Mouse (Mus musculus) heart, adult 2 months (tissue): ENCODE measurements at regions not wholly inside any gene's neighbourhood (a gene's known extent, or its start where the extent isn't known, plus 50 kb on each side); places are given as distances from the start of the nearest gene placed in this dataset.

Experiments used
- DNase-seq, 2 experiments: peaks; one replicate each; pipeline ENCODE4 v3.0.0; 2021
- H3K27ac ChIP-seq: fragments of 200-600 bp; 2 replicates; pipeline ENCODE4 v1.8.1; 2022
- H3K27me3 ChIP-seq: fragments of 200-500 bp; 2 replicates; pipeline ENCODE4 v1.6.1; 2012; ENCODE audit warnings: mild to moderate bottlenecking, low read length, inconsistent platforms, mixed read lengths; ENCODE audit not compliant: control insufficient read depth, insufficient read depth
- H3K36me3 ChIP-seq: fragments of 200-500 bp; 2 replicates; pipeline ENCODE4 v1.6.1; 2012; ENCODE audit warnings: low read length, inconsistent platforms; ENCODE audit not compliant: control insufficient read depth, insufficient read depth
- H3K4me1 ChIP-seq: fragments of 200-500 bp; 2 replicates; pipeline ENCODE4 v1.6.1; 2011; ENCODE audit warnings: low read length; ENCODE audit not compliant: control insufficient read depth, insufficient read depth
- H3K4me3 ChIP-seq: fragments of 200-600 bp; 2 replicates; pipeline ENCODE4 v1.8.1; 2022
- H3K79me2 ChIP-seq: fragments of 200-500 bp; replicated peaks from 2 replicates; pipeline ENCODE4 v1.6.1; 2012; ENCODE audit warnings: mild to moderate bottlenecking, inconsistent platforms, low read length, moderate library complexity, mixed read lengths; ENCODE audit not compliant: control insufficient read depth, insufficient read depth
- H3K9ac ChIP-seq: fragments of 200-500 bp; 2 replicates; pipeline ENCODE4 v1.6.1; 2012; ENCODE audit warnings: low read depth, mild to moderate bottlenecking, control low read depth, inconsistent platforms, low read length, mixed read lengths
- CTCF ChIP-seq: fragments of 200-600 bp; IDR thresholded peaks from 2 replicates; pipeline ENCODE4 v1.8.1; 2022; ENCODE audit warnings: antibody characterized with exemption, mild to moderate bottlenecking, moderate library complexity
- EP300 ChIP-seq: fragments of 200-500 bp; IDR thresholded peaks from 2 replicates; pipeline ENCODE4 v1.6.1; 2011; ENCODE audit warnings: low read depth, low read length, control low read depth; ENCODE audit not compliant: insufficient read depth
- POLR2A ChIP-seq: fragments of 200-500 bp; IDR thresholded peaks from 2 replicates; pipeline ENCODE4 v1.6.1; 2011; ENCODE audit warnings: mild to moderate bottlenecking, low read depth, low read length, control low read depth; ENCODE audit not compliant: insufficient read depth
- WGBS: fragments of 180-500 bp; shearing (Covaris S2); methylation state at CpG from one replicate; pipeline ENCODE4 v1.1.7; 2018; 5-methylcytosine and 5-hydroxymethylcytosine counted together
- intact Hi-C: fragments of 180-260 bp; cut with DNase I; formaldehyde crosslinking; loops from one replicate; pipeline ENCODE4 v1.15.1; 2025

- Histone ChIP-seq H3K36me3 (no peaks in the 10 kb centered on the region), H3K9ac (no peak overlapping the region), H3K79me2 (no peaks in the 10 kb centered on the region), H3K4me3 (no peak overlapping the region), H3K27ac (no peak overlapping the region), H3K4me1 (no peaks in the 10 kb centered on the region), H3K27me3 (no peaks in the 10 kb centered on the region)
- 55% methylated on average over 2 of the region's 2 CpGs for whole genome bisulfite sequencing
- no peak for TF ChIP-seq POLR2A
- no peak for TF ChIP-seq EP300
- TF ChIP-seq CTCF = no peak
- no peak for DNase-seq
- intact Hi-C loops = no loop called here
Observed at GRCm38 (mm10) chr2:7778610-7779009, 269.2 kb upstream of the Celf2 start.

DNA sequence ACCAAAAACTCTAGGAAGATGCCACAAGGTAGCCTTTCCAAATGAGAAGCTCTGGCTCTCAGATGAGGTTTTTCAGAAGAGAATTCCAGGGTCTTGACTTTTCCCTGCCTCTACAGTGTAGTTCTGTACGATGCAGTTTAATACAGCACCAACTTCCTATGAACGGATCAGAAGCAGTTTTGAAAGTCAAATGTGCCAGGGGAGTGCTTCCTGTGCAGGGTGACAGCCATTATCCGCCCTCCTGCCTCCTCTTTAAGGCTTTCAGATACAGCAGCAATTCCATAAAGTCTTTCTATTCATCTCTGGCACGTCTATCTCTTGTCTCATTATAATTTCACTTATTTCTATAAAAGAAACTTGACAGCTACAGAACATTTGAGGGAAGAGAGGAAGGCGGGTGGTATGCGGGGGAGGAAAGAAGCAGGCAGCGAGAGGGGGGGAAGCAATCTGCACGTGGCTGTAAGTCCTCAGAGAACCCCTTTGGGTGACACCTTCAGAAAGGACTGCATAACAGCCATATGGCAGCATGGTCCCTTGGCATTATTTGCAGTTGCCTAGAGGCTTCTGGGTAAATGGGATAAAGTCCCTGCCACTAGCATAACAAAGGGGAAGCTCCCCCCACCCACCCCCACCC lies 224.9 kb upstream of the Celf2 start:
- no peaks in the 10 kb centered on the region for H3K36me3 ChIP-seq
- no peak overlapping the region for H3K4me3 ChIP-seq
- WGBS = 38% methylated on average over 8 of the region's 8 CpGs
- H3K27me3 ChIP-seq = no peaks in the 10 kb centered on the region
- no peak for TF ChIP-seq EP300
- no peak for TF ChIP-seq POLR2A
- TF ChIP-seq CTCF = no peak
- H3K27ac ChIP-seq = no peak overlapping the region
- H3K9ac ChIP-seq = no peak overlapping the region
- no peaks in the 10 kb centered on the region for H3K79me2 ChIP-seq
- intact Hi-C loops = no loop called here
- no peaks in the 10 kb centered on the region for H3K4me1 ChIP-seq
- no peak for DNase-seq

GRCm38 (mm10) chr2:7730960-7731359 lies 221.6 kb upstream of the Celf2 start:
- TF ChIP-seq POLR2A (no peak), CTCF (no peak), EP300 (no peak)
- H3K36me3 ChIP-seq = no peaks in the 10 kb centered on the region
- H3K27me3 ChIP-seq = no peaks in the 10 kb centered on the region
- no peaks in the 10 kb centered on the region for H3K79me2 ChIP-seq
- H3K4me1 ChIP-seq = no peaks in the 10 kb centered on the region
- WGBS = 96% methylated on average over 1 of the region's 1 CpGs
- no peak for DNase-seq
- H3K27ac ChIP-seq = no peak overlapping the region
- H3K9ac ChIP-seq = no peak overlapping the region
- H3K4me3 ChIP-seq = no peak overlapping the region
- intact Hi-C loops = no loop called here

DNA sequence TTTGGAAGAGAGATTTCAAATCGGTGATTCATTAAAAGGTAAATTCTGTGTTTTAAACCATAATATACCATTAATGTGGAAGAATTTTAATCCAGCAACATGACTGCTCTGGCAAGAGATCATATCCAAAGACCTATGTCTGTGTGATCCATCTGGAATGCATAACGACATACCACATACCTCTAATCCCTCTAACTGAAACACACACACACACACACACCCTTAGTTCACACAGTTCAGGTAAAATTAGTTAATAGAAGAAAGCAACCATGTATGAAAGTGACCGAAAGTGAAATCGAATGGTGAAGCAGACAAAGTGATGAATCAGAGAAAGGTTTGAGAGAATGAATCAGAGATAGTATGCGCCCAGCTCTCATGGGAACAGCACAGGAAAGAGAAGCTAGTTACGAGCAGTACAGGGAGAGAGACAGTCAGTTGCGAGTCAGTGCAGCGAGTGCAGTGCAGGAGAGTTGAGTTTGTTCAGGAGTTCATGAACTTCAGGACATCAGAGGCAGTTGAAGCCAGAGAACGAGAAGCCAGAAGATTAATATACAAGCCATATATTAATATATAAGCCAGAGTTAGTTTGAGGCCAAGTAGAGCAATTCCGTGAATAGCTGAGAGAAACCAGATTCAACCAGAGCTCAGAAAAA lies 213.0 kb upstream of the Celf2 start:
- no peak overlapping the region for H3K27ac ChIP-seq
- DNase-seq = no peak
- H3K79me2 ChIP-seq = no peaks in the 10 kb centered on the region
- no peaks in the 10 kb centered on the region for H3K4me1 ChIP-seq
- H3K36me3 ChIP-seq = no peaks in the 10 kb centered on the region
- 81% methylated on average over 10 of the region's 10 CpGs for WGBS
- intact Hi-C loops = no loop called here
- no peak overlapping the region for H3K4me3 ChIP-seq
- H3K27me3 ChIP-seq = no peaks in the 10 kb centered on the region
- TF ChIP-seq EP300 = no peak
- TF ChIP-seq POLR2A = no peak
- TF ChIP-seq CTCF = no peak
- H3K9ac ChIP-seq = no peak overlapping the region

DNA sequence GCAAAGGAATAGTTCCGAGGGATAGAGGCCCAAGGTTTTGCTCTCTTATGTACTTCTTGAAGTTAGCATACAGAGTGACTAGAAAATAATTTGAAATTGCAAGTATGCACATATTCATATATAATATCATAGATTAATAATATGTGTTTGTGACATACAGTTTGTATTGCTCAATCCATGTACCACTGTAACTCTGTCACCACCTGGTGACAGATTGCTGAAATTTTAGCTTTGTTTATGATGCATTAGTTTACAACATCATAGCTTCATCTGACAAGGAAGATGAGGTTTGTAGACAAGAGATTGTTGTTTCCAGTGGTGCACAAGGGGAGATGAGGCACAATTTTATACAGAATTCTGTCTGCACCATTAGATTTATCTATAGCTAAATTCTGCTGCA lies 201.7 kb upstream of the Celf2 start:
- no peak overlapping the region for H3K27ac ChIP-seq
- intact Hi-C loops = loop anchor here (10.0 kb wide), 1 partner anchor 1276 kb away; no protein-coding TSS in a partner anchor
- TF ChIP-seq CTCF (peak; percentile 62), POLR2A (no peak), EP300 (no peak)
- H3K9ac ChIP-seq = no peak overlapping the region
- H3K4me3 ChIP-seq = no peak overlapping the region
- 79% methylated on average over 1 of the region's 1 CpGs for WGBS
- H3K79me2 ChIP-seq = no peaks in the 10 kb centered on the region
- H3K27me3 ChIP-seq = no peaks in the 10 kb centered on the region
- no peak for DNase-seq
- H3K4me1 ChIP-seq = no peaks in the 10 kb centered on the region
- no peaks in the 10 kb centered on the region for H3K36me3 ChIP-seq

- intact Hi-C loops = loop anchor here (10.0 kb wide), 1 partner anchor 1276 kb away; no protein-coding TSS in a partner anchor
- Histone ChIP-seq H3K4me3 (no peak overlapping the region), H3K27me3 (no peaks in the 10 kb centered on the region), H3K4me1 (no peaks in the 10 kb centered on the region), H3K9ac (no peak overlapping the region), H3K36me3 (no peaks in the 10 kb centered on the region), H3K79me2 (no peaks in the 10 kb centered on the region), H3K27ac (no peak overlapping the region)
- DNase-seq = no peak
- TF ChIP-seq CTCF (no peak), EP300 (no peak), POLR2A (no peak)
- 53% methylated on average over 1 of the region's 1 CpGs for WGBS
Observed at GRCm38 (mm10) chr2:7710476-7710875, 201.1 kb upstream of the Celf2 start.
